Mouse (Mus musculus) NIH3T3 (cell line): ENCODE measurements around the gene Lrrc25.

Experiments used
- DNase-seq: peaks from one replicate; pipeline ENCODE4 v3.0.0-alpha.2; 2012; ENCODE audit warnings: low read depth

Gene Lrrc25

GRCm38 (mm10) chr8:70599507-70600290 lies 16.3 kb upstream of the Lrrc25 start:
- no peak for DNase-seq

GRCm38 (mm10) chr8:70600473-70601270 lies 15.3 kb upstream of the Lrrc25 start:
- no peak for DNase-seq

GRCm38 (mm10) chr8:70601271-70601649 lies 14.7 kb upstream of the Lrrc25 start:
- no peak for DNase-seq

- DNase-seq = no peak
Measured at GRCm38 (mm10) chr8:70602139-70602811, 13.7 kb upstream of the Lrrc25 start.

- DNase-seq = no peak
Measured at GRCm38 (mm10) chr8:70604558-70604957, 11.4 kb upstream of the Lrrc25 start.

- DNase-seq = no peak
Measured at GRCm38 (mm10) chr8:70605871-70606779, 9.8 kb upstream of the Lrrc25 start.

GRCm38 (mm10) chr8:70606780-70607602 lies 9.0 kb upstream of the Lrrc25 start:
- DNase-seq = no peak

- no peak for DNase-seq
Measured at GRCm38 (mm10) chr8:70607603-70607897, 8.4 kb upstream of the Lrrc25 start.

- peak; percentile 79 for DNase-seq
Measured at GRCm38 (mm10) chr8:70607898-70608748, 7.8 kb upstream of the Lrrc25 start.

GRCm38 (mm10) chr8:70608749-70609367 lies 7.1 kb upstream of the Lrrc25 start, which contains the start of gene Ssbp4:
Gene Ssbp4, minus strand, starts transcription at chr8:70608872.
- no peak for DNase-seq

- DNase-seq = peak; percentile 96
Measured at GRCm38 (mm10) chr8:70609368-70609848, 6.5 kb upstream of the Lrrc25 start.

- DNase-seq = peak; percentile 98
Measured at GRCm38 (mm10) chr8:70609849-70610795, 5.8 kb upstream of the Lrrc25 start.

- DNase-seq = peak; percentile 91
Measured at GRCm38 (mm10) chr8:70610796-70611771, 4.9 kb upstream of the Lrrc25 start.

GRCm38 (mm10) chr8:70611849-70612248 lies 4.1 kb upstream of the Lrrc25 start:
- DNase-seq = peak; percentile 84

- no peak for DNase-seq
Measured at GRCm38 (mm10) chr8:70613763-70614162, 2.2 kb upstream of the Lrrc25 start.

GRCm38 (mm10) chr8:70614469-70614868 lies 1.5 kb upstream of the Lrrc25 start:
- no peak for DNase-seq

GRCm38 (mm10) chr8:70615281-70615680 lies 674 bp upstream of the Lrrc25 start:
- no peak for DNase-seq
